Mouse (Mus musculus): ENCODE measurements around the gene Cpne5.

DNA sequence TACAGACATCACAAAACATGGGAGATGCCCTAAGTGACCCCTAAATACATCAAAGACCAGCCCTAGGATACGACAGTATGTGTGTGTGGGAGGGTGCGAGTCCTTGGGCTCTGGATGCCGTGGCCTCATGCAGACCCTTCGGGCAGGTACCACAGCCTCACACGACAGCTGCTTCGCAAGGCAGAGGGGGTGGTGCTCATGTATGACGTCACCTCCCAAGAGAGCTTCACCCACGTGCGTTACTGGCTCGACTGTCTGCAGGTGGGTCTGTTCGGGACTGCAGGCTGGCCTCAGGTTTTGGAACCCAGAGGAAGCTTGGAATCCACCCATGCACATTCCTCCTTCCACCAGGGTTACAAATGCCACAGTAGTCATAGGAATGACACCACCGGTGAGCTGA, 92.9 kb downstream of the Cpne5 start:
- no peak for TF ChIP-seq CTCF (IDR thresholded peaks at IDR 0.05; ENCODE audit: low read depth, low read length)
- TF ChIP-seq POLR2A (IDR thresholded peaks at IDR 0.05; ENCODE audit: extremely low read depth, insufficient read depth, low read length), result no peak

Measured in liver, adult 2 months (tissue).